Mouse (Mus musculus) limb, embryonic 10.5 days (tissue): ENCODE measurements at regions not wholly inside any gene's neighbourhood (a gene's known extent, or its start where the extent isn't known, plus 50 kb on each side); places are given as distances from the start of the nearest gene placed in this dataset.

Experiments
- DNase-seq: peaks from one replicate; pipeline ENCODE4 v3.0.0-alpha.2; 2017; ENCODE audit warnings: low spot score
- H3K27ac ChIP-seq: fragments of 300-500 bp; sonication (generic); 2 replicates; pipeline ENCODE4 v1.5.1; 2016; ENCODE audit warnings: mild to moderate bottlenecking
- H3K27me3 ChIP-seq: fragments of 300-500 bp; sonication (generic); 2 replicates; pipeline ENCODE4 v1.6.1; 2016; ENCODE audit warnings: low read depth, mild to moderate bottlenecking; ENCODE audit not compliant: poor library complexity, severe bottlenecking
- H3K36me3 ChIP-seq: fragments of 300-500 bp; sonication (generic); 2 replicates; pipeline ENCODE4 v1.6.1; 2016; ENCODE audit warnings: mild to moderate bottlenecking, moderate library complexity
- H3K4me1 ChIP-seq: fragments of 300-500 bp; sonication (generic); 2 replicates; pipeline ENCODE4 v1.6.1; 2016
- H3K4me3 ChIP-seq: fragments of 300-500 bp; sonication (generic); 2 replicates; pipeline ENCODE4 v1.5.1; 2016; ENCODE audit warnings: mild to moderate bottlenecking, moderate library complexity
- H3K9me3 ChIP-seq: fragments of 300-500 bp; sonication (generic); replicated peaks from 2 replicates; pipeline ENCODE4 v1.6.1; 2016; ENCODE audit warnings: mild to moderate bottlenecking
- WGBS: fragments of 180-500 bp; shearing (Covaris S2); methylation state at CpG from one replicate; pipeline ENCODE4 v1.1.7; 2016; 5-methylcytosine and 5-hydroxymethylcytosine counted together

- Histone ChIP-seq H3K4me3 (no peak overlapping the region), H3K27ac (no peak overlapping the region), H3K27me3 (no peaks in the 10 kb centered on the region), H3K4me1 (peaks cover 15% of the 10 kb centered on the region), H3K36me3 (no peaks in the 10 kb centered on the region), H3K9me3 (no peaks in the 10 kb centered on the region)
- DNase-seq = peak; percentile 69
- 9% methylated on average over 7 of the region's 7 CpGs for WGBS
Measured at GRCm38 (mm10) chr9:31971801-31972628, 58.8 kb upstream of the Barx2 start.

GRCm38 (mm10) chr9:31972629-31972993, 59.3 kb upstream of the Barx2 start:
- Histone ChIP-seq H3K36me3 (no peaks in the 10 kb centered on the region), H3K4me3 (no peak overlapping the region), H3K27ac (no peak overlapping the region), H3K9me3 (no peaks in the 10 kb centered on the region), H3K4me1 (peaks cover 15% of the 10 kb centered on the region), H3K27me3 (no peaks in the 10 kb centered on the region)
- DNase-seq = no peak
- 62% methylated on average over 6 of the region's 6 CpGs for WGBS

GRCm38 (mm10) chr9:31976191-31976590, 62.9 kb upstream of the Barx2 start:
- H3K27me3 ChIP-seq = no peaks in the 10 kb centered on the region
- no peaks in the 10 kb centered on the region for H3K9me3 ChIP-seq
- H3K27ac ChIP-seq = no peak overlapping the region
- H3K36me3 ChIP-seq = no peaks in the 10 kb centered on the region
- DNase-seq = no peak
- peaks cover 15% of the 10 kb centered on the region for H3K4me1 ChIP-seq
- H3K4me3 ChIP-seq = no peak overlapping the region
- 65% methylated on average over 2 of the region's 2 CpGs for WGBS

GRCm38 (mm10) chr9:31978071-31978470, 64.8 kb upstream of the Barx2 start:
- Histone ChIP-seq H3K9me3 (no peaks in the 10 kb centered on the region), H3K27ac (no peak overlapping the region), H3K4me1 (no peaks in the 10 kb centered on the region), H3K27me3 (no peaks in the 10 kb centered on the region), H3K36me3 (no peaks in the 10 kb centered on the region), H3K4me3 (no peak overlapping the region)
- 88% methylated on average over 2 of the region's 2 CpGs for WGBS
- peak; percentile 4 for DNase-seq

- H3K27ac ChIP-seq = no peak overlapping the region
Measured at GRCm38 (mm10) chr9:31979211-31979610, 65.9 kb upstream of the Barx2 start.

GRCm38 (mm10) chr9:31980459-31980858, 67.2 kb upstream of the Barx2 start:
- WGBS = 94% methylated on average over 5 of the region's 5 CpGs
- no peaks in the 10 kb centered on the region for H3K27me3 ChIP-seq
- no peak for DNase-seq
- H3K4me1 ChIP-seq = no peaks in the 10 kb centered on the region
- no peaks in the 10 kb centered on the region for H3K36me3 ChIP-seq
- H3K27ac ChIP-seq = no peak overlapping the region
- H3K9me3 ChIP-seq = no peaks in the 10 kb centered on the region
- H3K4me3 ChIP-seq = no peak overlapping the region

More at GRCm38 (mm10) chr9:31979211-31979610, 65.9 kb upstream of the Barx2 start:
- 84% methylated on average over 3 of the region's 3 CpGs for WGBS
- no peaks in the 10 kb centered on the region for H3K4me1 ChIP-seq
- no peaks in the 10 kb centered on the region for H3K9me3 ChIP-seq
- DNase-seq = no peak
- H3K36me3 ChIP-seq = no peaks in the 10 kb centered on the region
- H3K27me3 ChIP-seq = no peaks in the 10 kb centered on the region
- no peak overlapping the region for H3K4me3 ChIP-seq

- no peak overlapping the region for H3K4me3 ChIP-seq
- DNase-seq = no peak
- 70% methylated on average over 12 of the region's 12 CpGs for WGBS
- H3K36me3 ChIP-seq = no peaks in the 10 kb centered on the region
- H3K4me1 ChIP-seq = no peaks in the 10 kb centered on the region
- H3K27me3 ChIP-seq = no peaks in the 10 kb centered on the region
- H3K9me3 ChIP-seq = no peaks in the 10 kb centered on the region
- H3K27ac ChIP-seq = no peak overlapping the region
Measured at GRCm38 (mm10) chr9:31983759-31984586, 70.7 kb upstream of the Barx2 start.

- 86% methylated on average over 7 of the region's 7 CpGs for WGBS
- no peaks in the 10 kb centered on the region for H3K27me3 ChIP-seq
- no peak for DNase-seq
- H3K4me1 ChIP-seq = peaks cover 6% of the 10 kb centered on the region
- no peaks in the 10 kb centered on the region for H3K9me3 ChIP-seq
- H3K36me3 ChIP-seq = no peaks in the 10 kb centered on the region
- H3K4me3 ChIP-seq = no peak overlapping the region
- H3K27ac ChIP-seq = no peak overlapping the region
Measured at GRCm38 (mm10) chr9:31988826-31989225, 75.6 kb upstream of the Barx2 start.

- H3K36me3 ChIP-seq = no peaks in the 10 kb centered on the region
- DNase-seq = no peak
- H3K27ac ChIP-seq = no peak overlapping the region
- no peaks in the 10 kb centered on the region for H3K27me3 ChIP-seq
- H3K9me3 ChIP-seq = no peaks in the 10 kb centered on the region
- peaks cover 13% of the 10 kb centered on the region for H3K4me1 ChIP-seq
- WGBS = 80% methylated on average over 17 of the region's 17 CpGs
- no peak overlapping the region for H3K4me3 ChIP-seq
Measured at GRCm38 (mm10) chr9:31989581-31990360, 76.5 kb upstream of the Barx2 start.

GRCm38 (mm10) chr9:31990456-31990855, 77.2 kb upstream of the Barx2 start:
- H3K27ac ChIP-seq = no peak overlapping the region
- H3K9me3 ChIP-seq = no peaks in the 10 kb centered on the region
- no peak for DNase-seq
- no peak overlapping the region for H3K4me3 ChIP-seq
- H3K27me3 ChIP-seq = no peaks in the 10 kb centered on the region
- H3K36me3 ChIP-seq = no peaks in the 10 kb centered on the region
- peaks cover 18% of the 10 kb centered on the region for H3K4me1 ChIP-seq
- 89% methylated on average over 4 of the region's 4 CpGs for WGBS

GRCm38 (mm10) chr9:31993631-31994601, 80.7 kb upstream of the Barx2 start:
- Histone ChIP-seq H3K36me3 (no peaks in the 10 kb centered on the region), H3K27me3 (no peaks in the 10 kb centered on the region), H3K4me1 (peaks cover 39% of the 10 kb centered on the region), H3K4me3 (no peak overlapping the region), H3K27ac (0 out of 2 replicates have a peak overlapping the region, but pooled peaks have one; percentile 2), H3K9me3 (no peaks in the 10 kb centered on the region)
- WGBS = 55% methylated on average over 7 of the region's 7 CpGs
- no peak for DNase-seq

GRCm38 (mm10) chr9:31995101-31995500, 81.8 kb upstream of the Barx2 start:
- no peak for DNase-seq
- peaks cover 39% of the 10 kb centered on the region for H3K4me1 ChIP-seq
- H3K4me3 ChIP-seq = no peak overlapping the region
- WGBS = 75% methylated on average over 3 of the region's 3 CpGs
- no peaks in the 10 kb centered on the region for H3K9me3 ChIP-seq
- H3K27ac ChIP-seq = 0 out of 2 replicates have a peak overlapping the region, but pooled peaks have one; percentile 9
- H3K36me3 ChIP-seq = no peaks in the 10 kb centered on the region
- H3K27me3 ChIP-seq = no peaks in the 10 kb centered on the region
